Mouse (Mus musculus) liver, postnatal 0 days (tissue): Measurements from ENCODE around the gene Cplane1. TPM values are rescaled to one million over a fixed set of nuclear protein-coding genes. Genes with fewer than 3 reads are reported as not detected.
"Not testable (repeated sequence)": the region's sequence is repeated elsewhere in the genome, so short reads cannot be mapped to it uniquely, and the experiment has no call there.

Experiments
- ATAC-seq: fragments of 200-750 bp; cut with Nextera tagmentation; 2 replicates; pipeline ENCODE4 v1.8.0; 2017; ENCODE audit warnings: mild to moderate bottlenecking, moderate library complexity
- DNase-seq: peaks from one replicate; pipeline ENCODE4 v3.0.0-alpha.2; 2016
- H3K27ac ChIP-seq: fragments of 300-500 bp; sonication (generic); 2 replicates; pipeline ENCODE4 v1.5.1; 2014; ENCODE audit warnings: antibody characterized with exemption, moderate library complexity, mild to moderate bottlenecking, low read depth
- H3K27me3 ChIP-seq: fragments of 300-500 bp; sonication (generic); 2 replicates; pipeline ENCODE4 v1.6.1; 2014; ENCODE audit warnings: low read length, control low read depth, mixed read lengths; ENCODE audit not compliant: insufficient read depth
- H3K36me3 ChIP-seq: fragments of 300-500 bp; sonication (generic); replicated peaks from 2 replicates; pipeline ENCODE4 v1.6.1; 2014; ENCODE audit warnings: mild to moderate bottlenecking, control low read depth, low read length, moderate library complexity, mixed read lengths; ENCODE audit not compliant: insufficient read depth
- H3K4me1 ChIP-seq: fragments of 300-500 bp; sonication (generic); 2 replicates; pipeline ENCODE4 v1.6.1; 2014; ENCODE audit warnings: antibody characterized with exemption, mild to moderate bottlenecking, control low read depth; ENCODE audit not compliant: insufficient read depth
- H3K4me2 ChIP-seq: fragments of 300-500 bp; sonication (generic); 2 replicates; pipeline ENCODE4 v1.6.1; 2014; ENCODE audit warnings: low read depth, mild to moderate bottlenecking, low read length, moderate library complexity, mixed read lengths
- H3K4me3 ChIP-seq: fragments of 300-500 bp; sonication (generic); 2 replicates; pipeline ENCODE4 v1.5.1; 2014; ENCODE audit warnings: low read depth, low read length
- H3K9ac ChIP-seq: fragments of 300-500 bp; sonication (generic); replicated peaks from 2 replicates; pipeline ENCODE4 v1.6.1; 2014; ENCODE audit warnings: mild to moderate bottlenecking, moderate library complexity
- H3K9me3 ChIP-seq: fragments of 300-500 bp; sonication (generic); 2 replicates; pipeline ENCODE4 v1.6.1; 2016; ENCODE audit warnings: mild to moderate bottlenecking, control low read depth, low read length, mixed read lengths
- CTCF ChIP-seq: sonication (generic); IDR thresholded peaks from 2 replicates; pipeline ENCODE4 v1.5.1; 2016; ENCODE audit warnings: antibody characterized with exemption, low read depth
- EP300 ChIP-seq: IDR thresholded peaks from 2 replicates; pipeline ENCODE4 v1.6.1; 2016; ENCODE audit warnings: antibody characterized with exemption, low read depth, mild to moderate bottlenecking
- WGBS: fragments of 180-500 bp; shearing (Covaris S2); extraction: QIAGEN DNeasy Blood & Tissue Kit; methylation state at CpG from one replicate; pipeline ENCODE4 v1.1.7; 2014; ENCODE audit not compliant: insufficient replicate concordance; 5-methylcytosine and 5-hydroxymethylcytosine counted together
- polyA plus RNA-seq: library from polyadenylated mRNA; unstranded; fragments of >200 nt; fragmentation: Nextera tagmentation; extraction: Ambion mirVana; gene quantifications from 2 replicates; pipeline ENCODE4 v1.2.1, GENCODE M21; 2015

Cplane1 gene
- polyA plus RNA-seq, 1 experiment from 2014 or later, result 0.61 TPM

- WGBS, result 1% methylated on average over 23 of the region's 25 CpGs
- H3K27ac ChIP-seq, result no peak overlapping the region
- DNase-seq, result no peak
These were observed 400 bp downstream of the Cplane1 start for GRCm38 (mm10) chr15:8169266-8169746.

DNA sequence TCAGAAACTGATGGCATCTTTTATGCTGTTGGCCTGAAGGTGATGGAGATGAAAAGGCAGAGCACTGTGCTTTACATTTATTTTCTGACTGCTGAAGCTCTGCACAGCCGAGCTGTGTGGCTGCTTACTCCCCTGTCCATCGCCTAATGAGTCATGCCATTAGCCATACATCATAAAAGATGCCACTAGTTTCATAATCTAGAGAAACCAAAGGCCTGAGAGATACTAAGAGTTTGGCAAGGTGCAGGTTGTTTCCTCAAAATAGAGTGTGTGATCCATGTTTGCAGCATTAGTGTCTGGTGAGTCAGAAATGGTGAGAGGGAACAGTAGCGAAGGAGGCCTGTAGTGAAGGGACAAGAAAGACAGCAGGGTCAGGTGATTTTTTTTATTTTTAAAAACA is 20.7 kb downstream of the Cplane1 start:
- ATAC-seq (no peak), DNase-seq (no peak)
- H3K4me2 ChIP-seq, result no peak overlapping the region
- no peaks in the 10 kb centered on the region for H3K4me1 ChIP-seq
- TF ChIP-seq EP300 (no peak), CTCF (no peak)
- WGBS, result 76% methylated on average over 3 of the region's 3 CpGs
- no peaks in the 10 kb centered on the region for H3K9me3 ChIP-seq
- H3K9ac ChIP-seq, result no peak overlapping the region
- no peaks in the 10 kb centered on the region for H3K27me3 ChIP-seq
- H3K27ac ChIP-seq, result no peak overlapping the region
- no peak overlapping the region for H3K4me3 ChIP-seq
- H3K36me3 ChIP-seq, result peaks cover 3% of the 10 kb centered on the region; the same call in 1 of the 2 replicates

More at GRCm38 (mm10) chr15:8169266-8169746, 400 bp downstream of the Cplane1 start:
- Histone ChIP-seq H3K36me3 (no peaks in the 10 kb centered on the region), H3K4me3 (peak overlapping the region; percentile 87), H3K4me2 (peak overlapping the region; percentile 100), H3K27me3 (no peaks in the 10 kb centered on the region), H3K9ac (peak overlapping the region; percentile 85), H3K4me1 (peaks cover 6% of the 10 kb centered on the region; the same call in 1 of the 2 replicates), H3K9me3 (no peaks in the 10 kb centered on the region)
- TF ChIP-seq CTCF, result no peak
- no peak for TF ChIP-seq EP300
- peak; percentile 45 for ATAC-seq

- no peak overlapping the region for H3K4me3 ChIP-seq
- H3K27me3 ChIP-seq, result no peaks in the 10 kb centered on the region
- no peak overlapping the region for H3K9ac ChIP-seq
- H3K27ac ChIP-seq, result no peak overlapping the region
- no peaks in the 10 kb centered on the region for H3K9me3 ChIP-seq
- no peaks in the 10 kb centered on the region for H3K4me1 ChIP-seq
- 87% methylated on average over 3 of the region's 3 CpGs for WGBS
- no peak overlapping the region for H3K4me2 ChIP-seq
- TF ChIP-seq CTCF, result no peak
- TF ChIP-seq EP300, result no peak
- no peak for ATAC-seq
- no peak for DNase-seq
- H3K36me3 ChIP-seq, result peaks cover 3% of the 10 kb centered on the region; the same call in 1 of the 2 replicates
These were observed 21.5 kb downstream of the Cplane1 start for GRCm38 (mm10) chr15:8190435-8190834.

DNA sequence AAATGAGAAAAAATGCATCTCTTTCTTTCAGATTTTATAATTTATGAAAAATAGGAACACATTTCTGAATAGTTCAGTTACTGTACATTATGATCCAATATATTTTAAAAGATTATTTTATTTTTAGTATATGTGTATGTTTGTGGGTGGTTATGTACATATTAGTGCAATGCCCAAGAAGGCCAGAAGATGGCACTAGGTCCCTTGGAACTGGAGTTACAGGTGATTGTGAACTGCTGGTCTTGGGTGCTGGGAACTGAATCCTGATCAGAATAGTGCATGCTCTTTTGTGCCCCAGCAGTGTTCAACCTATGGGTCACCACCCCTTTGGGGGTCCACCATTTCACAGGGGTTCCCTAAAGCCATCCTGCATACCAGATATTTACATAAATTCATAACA is 31.4 kb downstream of the Cplane1 start:
- TF ChIP-seq EP300 (no peak), CTCF (peak; percentile 47)
- no peak for DNase-seq
- no peaks in the 10 kb centered on the region for H3K27me3 ChIP-seq
- no peak for ATAC-seq
- H3K27ac ChIP-seq, result no peak overlapping the region
- no peak overlapping the region for H3K9ac ChIP-seq
- H3K36me3 ChIP-seq, result 0 out of 2 replicates have a peak, but pooled peaks cover 8% of the 10 kb centered on the region
- no peak overlapping the region for H3K4me3 ChIP-seq
- H3K4me1 ChIP-seq, result no peaks in the 10 kb centered on the region
- H3K9me3 ChIP-seq, result 0 out of 2 replicates have a peak, but pooled peaks cover 3% of the 10 kb centered on the region
- H3K4me2 ChIP-seq, result no peak overlapping the region

DNA sequence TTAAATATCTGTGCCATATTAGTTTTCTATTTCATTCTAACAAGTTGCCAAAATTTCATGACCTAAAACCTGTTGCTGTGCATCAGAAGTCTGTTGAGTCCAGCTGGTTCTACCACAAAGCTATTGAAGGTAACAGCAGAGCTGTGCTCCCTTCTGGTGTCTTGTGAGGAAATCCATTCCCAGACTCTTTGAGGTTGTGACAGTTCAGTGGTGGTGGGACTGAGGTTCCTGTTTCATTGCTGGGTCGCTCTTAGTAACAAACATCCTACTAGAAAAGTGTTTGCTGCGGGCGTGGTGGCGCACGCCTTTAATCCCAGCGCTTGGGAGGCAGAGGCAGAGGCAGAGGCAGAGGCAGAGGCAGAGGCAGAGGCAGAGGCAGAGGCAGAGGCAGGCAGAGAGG is 39.5 kb downstream of the Cplane1 start:
- Histone ChIP-seq H3K9ac (no peak overlapping the region), H3K9me3 (no peaks in the 10 kb centered on the region), H3K36me3 (0 out of 2 replicates have a peak, but pooled peaks cover 3% of the 10 kb centered on the region), H3K27me3 (no peaks in the 10 kb centered on the region), H3K4me3 (no peak overlapping the region), H3K27ac (no peak overlapping the region), H3K4me2 (no peak overlapping the region), H3K4me1 (no peaks in the 10 kb centered on the region)
- DNase-seq (no peak), ATAC-seq (no peak)
- 78% methylated on average over 6 of the region's 6 CpGs for WGBS
- TF ChIP-seq EP300 (no peak), CTCF (no peak)

GRCm38 (mm10) chr15:8214811-8215210 is 45.9 kb downstream of the Cplane1 start:
- DNase-seq (no peak), ATAC-seq (no peak)
- Histone ChIP-seq H3K4me1 (no peaks in the 10 kb centered on the region), H3K9ac (no peak overlapping the region), H3K36me3 (0 out of 2 replicates have a peak, but pooled peaks cover 3% of the 10 kb centered on the region), H3K9me3 (no peaks in the 10 kb centered on the region), H3K27me3 (no peaks in the 10 kb centered on the region), H3K4me3 (no peak overlapping the region), H3K4me2 (no peak overlapping the region), H3K27ac (no peak overlapping the region)
- TF ChIP-seq CTCF (no peak), EP300 (no peak)
- WGBS, result 83% methylated on average over 13 of the region's 13 CpGs

DNA sequence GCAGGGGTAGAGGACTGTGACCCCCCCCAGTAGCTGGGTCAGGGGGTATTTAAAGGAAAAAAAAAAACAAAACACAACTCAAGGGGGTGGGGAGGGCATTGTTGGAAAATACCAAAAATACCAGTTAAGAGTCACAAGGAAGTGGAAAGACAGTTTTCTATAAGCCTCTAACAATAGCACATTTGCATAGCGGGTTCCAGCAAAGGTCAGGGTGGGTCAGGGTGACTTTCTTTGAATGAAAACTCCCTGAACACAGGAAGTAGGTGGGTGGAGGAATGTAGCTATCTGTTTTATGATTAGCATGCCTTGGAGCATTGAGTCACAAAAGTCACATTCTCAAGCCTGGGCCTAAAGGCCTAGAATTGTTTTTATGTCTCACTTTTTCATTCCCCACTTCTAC is 65.3 kb downstream of the Cplane1 start:
- not testable (repeated sequence) for H3K4me1 ChIP-seq, H3K4me2 ChIP-seq, H3K27ac ChIP-seq, H3K9me3 ChIP-seq, H3K27me3 ChIP-seq, H3K9ac ChIP-seq, ATAC-seq, H3K36me3 ChIP-seq, H3K4me3 ChIP-seq, DNase-seq
- WGBS, result 74% methylated on average over 1 of the region's 1 CpGs
